Mouse (Mus musculus): ENCODE results near the gene Spint2.
A peak's percentile ranks its signal among the peaks of the same experiment; 100 is the strongest.

Gene Spint2

DNA sequence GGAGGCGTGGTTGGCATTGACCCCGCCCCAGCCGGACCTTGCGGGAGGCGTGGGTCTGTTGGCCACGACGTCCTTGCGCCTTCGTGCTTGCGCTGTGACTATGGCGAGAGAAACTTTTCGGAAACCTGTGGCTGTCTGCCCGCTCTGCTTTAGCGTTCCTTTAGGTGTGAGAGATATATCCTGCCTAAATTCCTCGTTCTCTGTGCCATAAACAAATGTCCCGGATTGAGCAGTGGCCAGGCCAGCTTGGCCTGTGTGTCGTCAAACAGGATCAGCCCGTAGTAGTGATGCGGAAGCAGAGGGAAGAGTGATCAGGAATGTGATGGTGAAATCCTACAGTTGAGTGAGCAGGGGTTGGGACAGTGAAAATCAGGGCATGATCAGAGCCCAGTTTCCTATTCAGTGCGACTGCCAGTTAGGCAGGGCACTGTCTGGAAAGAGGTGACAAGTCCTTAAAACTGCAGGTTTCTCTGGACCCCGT, 402 bp upstream of the Spint2 start:
- DNase-seq (ENCODE audit: inconsistent age in 2 of 2, low spot score in 1 of 2): no peak

DNA sequence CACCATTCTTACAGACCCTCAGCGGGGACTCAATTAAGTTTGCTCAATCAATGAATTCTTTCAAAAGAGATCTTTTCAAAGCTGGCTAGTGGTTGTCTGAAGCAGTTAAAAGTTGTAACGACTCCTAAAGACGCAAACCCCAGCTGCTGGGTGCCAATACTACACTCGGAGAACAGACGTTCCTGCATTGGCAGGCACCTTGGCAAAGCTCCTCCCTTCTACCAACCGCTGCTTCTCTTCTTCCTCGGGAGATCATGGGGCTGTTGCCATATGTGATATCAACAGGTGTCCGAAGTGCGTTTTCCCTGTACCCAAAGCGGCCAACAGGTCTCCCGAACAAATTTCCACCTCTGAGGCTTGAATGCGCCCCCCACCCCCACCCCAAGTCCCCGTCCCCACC, 911 bp downstream of the Spint2 start:
- peak in 1 of 2 experiments; percentile 54 for DNase-seq (ENCODE audit: inconsistent age in 2 of 2, low spot score in 1 of 2)

DNA sequence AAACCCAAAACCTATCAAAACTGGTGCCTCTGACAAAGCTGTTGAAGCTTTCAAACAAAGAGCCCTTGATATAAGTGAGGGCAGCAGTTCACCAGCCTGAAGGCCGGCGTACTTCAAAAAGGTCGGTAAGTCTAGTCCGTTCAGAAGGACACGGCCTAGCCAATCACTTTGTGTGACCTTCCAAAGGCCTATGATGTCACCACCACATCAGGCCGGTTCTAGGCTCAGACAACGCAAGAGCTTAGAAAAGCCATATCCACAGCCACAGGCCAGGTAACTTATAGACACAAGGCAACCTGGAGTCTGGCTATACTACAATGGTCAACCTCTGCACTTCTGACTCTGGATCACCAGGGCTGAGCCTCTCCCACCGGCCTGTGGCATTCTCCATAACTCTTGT, 1.8 kb downstream of the Spint2 start:
- DNase-seq (ENCODE audit: inconsistent age in 2 of 2, low spot score in 1 of 2): peak; percentile 35 to 83

GRCm38 (mm10) chr7:29279261-29279660, 2.5 kb downstream of the Spint2 start:
- DNase-seq (ENCODE audit: inconsistent age in 2 of 2, low spot score in 1 of 2): no peak

DNA sequence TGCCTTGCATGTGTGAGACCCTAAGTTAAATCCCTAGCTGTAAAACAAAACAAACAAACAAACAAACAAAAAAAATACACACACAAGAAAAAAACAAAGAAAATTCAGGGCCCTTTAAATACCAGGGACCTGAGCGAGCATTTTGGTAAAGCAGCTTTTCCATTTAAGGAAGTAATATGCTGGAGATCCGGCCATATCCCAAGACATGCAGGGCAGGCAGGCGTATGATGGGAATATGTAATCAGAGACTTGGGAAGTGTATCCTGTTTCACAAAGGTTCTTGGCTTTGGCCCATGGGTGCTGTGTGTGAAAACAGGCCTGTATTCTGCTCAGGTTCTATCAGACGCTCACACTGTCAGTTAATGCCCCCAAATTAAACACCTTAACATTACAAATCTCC, 4.2 kb downstream of the Spint2 start:
- DNase-seq (ENCODE audit: inconsistent age in 2 of 2, low spot score in 1 of 2): no peak

- DNase-seq (ENCODE audit: inconsistent age in 2 of 2, low spot score in 1 of 2): no peak
Observed at GRCm38 (mm10) chr7:29276715-29277114, 5.0 kb downstream of the Spint2 start.

- no peak for DNase-seq (ENCODE audit: inconsistent age in 2 of 2, low spot score in 1 of 2)
Observed at GRCm38 (mm10) chr7:29271687-29272465, 9.8 kb downstream of the Spint2 start.

GRCm38 (mm10) chr7:29270445-29270844, 11.3 kb downstream of the Spint2 start:
- no peak for DNase-seq (ENCODE audit: inconsistent age in 2 of 2, low spot score in 1 of 2)

DNA sequence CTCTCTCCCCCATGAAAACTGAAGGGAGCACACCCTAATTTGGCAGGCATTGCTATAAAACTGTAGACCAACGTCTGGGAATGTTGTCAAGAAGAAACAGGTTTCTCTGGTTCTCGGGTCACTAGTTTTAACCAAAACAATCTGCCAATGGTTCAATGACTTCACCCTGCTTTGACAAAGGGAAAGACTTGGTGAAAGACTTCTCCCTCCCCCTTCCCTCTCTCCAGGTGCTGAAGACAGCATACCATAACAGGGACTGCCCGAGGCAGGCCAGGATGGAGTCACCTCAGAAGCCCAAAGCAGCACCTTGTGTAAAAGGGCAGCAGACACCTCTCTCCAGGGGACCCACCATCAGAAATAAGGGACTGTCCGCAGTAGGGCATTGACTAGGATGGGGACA, 14.8 kb downstream of the Spint2 start:
- no peak for DNase-seq (ENCODE audit: inconsistent age in 2 of 2, low spot score in 1 of 2)

DNA sequence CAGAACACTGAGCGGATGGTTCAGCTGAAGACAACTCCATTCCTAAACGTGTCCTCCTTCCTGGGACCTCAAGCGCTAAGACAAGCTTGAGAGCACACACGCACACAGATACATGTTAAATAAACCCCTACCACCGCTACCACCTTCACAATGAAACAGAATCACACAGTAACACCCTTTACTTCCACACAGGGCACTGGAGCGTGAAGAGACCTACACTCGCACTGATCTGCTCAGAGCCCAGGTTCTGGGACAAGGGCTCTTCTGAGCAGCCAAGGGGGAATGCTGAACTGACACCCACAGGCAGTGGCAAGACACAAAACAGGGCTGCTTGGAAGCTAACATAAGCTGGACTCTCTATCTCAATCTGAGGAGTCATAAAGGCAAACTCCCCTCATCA, 16.1 kb downstream of the Spint2 start:
- DNase-seq (ENCODE audit: inconsistent age in 2 of 2, low spot score in 1 of 2): no peak

- DNase-seq (ENCODE audit: inconsistent age in 2 of 2, low spot score in 1 of 2): no peak
Observed at GRCm38 (mm10) chr7:29263831-29264230, 17.9 kb downstream of the Spint2 start.

DNA sequence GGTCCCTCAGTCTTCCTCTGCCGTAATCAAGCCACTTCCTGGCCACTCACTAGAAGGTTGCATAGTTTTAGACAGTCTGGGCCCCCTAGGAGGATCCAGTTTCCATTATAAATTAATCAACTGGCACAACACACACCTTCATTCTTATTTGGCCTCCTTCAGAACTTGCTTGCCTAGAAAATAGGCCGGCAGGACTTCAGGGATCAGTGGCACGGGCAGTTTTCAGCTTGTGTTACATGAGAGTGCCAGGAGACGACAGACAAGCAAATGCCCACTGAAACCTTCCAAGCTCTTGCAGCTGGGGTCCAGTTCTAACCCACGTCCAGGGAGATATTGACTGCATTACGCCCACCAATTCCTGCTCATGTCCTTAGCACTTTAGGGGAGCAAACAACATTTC, 19.6 kb downstream of the Spint2 start:
- DNase-seq (ENCODE audit: inconsistent age in 2 of 2, low spot score in 1 of 2): no peak

- DNase-seq (ENCODE audit: inconsistent age in 2 of 2, low spot score in 1 of 2): no peak
Observed at GRCm38 (mm10) chr7:29259781-29260730, 21.7 kb downstream of the Spint2 start.

GRCm38 (mm10) chr7:29257368-29257767, 24.3 kb downstream of the Spint2 start:
- DNase-seq (ENCODE audit: inconsistent age in 2 of 2, low spot score in 1 of 2): no peak

- no peak for DNase-seq (ENCODE audit: inconsistent age in 2 of 2, low spot score in 1 of 2)
Observed at GRCm38 (mm10) chr7:29255875-29256274, 25.8 kb downstream of the Spint2 start.

- no peak for DNase-seq (ENCODE audit: inconsistent age in 2 of 2, low spot score in 1 of 2)
Observed at GRCm38 (mm10) chr7:29253842-29254241, 27.9 kb downstream of the Spint2 start.

GRCm38 (mm10) chr7:29251166-29251565, 30.5 kb downstream of the Spint2 start:
- DNase-seq (ENCODE audit: inconsistent age in 2 of 2, low spot score in 1 of 2): no peak

GRCm38 (mm10) chr7:29248261-29248841, 33.4 kb downstream of the Spint2 start, which contains the start of gene 2200002D01Rik:
TSS of gene 2200002D01Rik (minus strand) at chr7:29248466.
- DNase-seq (ENCODE audit: inconsistent age in 2 of 2, low spot score in 1 of 2): peak; percentile 52 to 85

DNA sequence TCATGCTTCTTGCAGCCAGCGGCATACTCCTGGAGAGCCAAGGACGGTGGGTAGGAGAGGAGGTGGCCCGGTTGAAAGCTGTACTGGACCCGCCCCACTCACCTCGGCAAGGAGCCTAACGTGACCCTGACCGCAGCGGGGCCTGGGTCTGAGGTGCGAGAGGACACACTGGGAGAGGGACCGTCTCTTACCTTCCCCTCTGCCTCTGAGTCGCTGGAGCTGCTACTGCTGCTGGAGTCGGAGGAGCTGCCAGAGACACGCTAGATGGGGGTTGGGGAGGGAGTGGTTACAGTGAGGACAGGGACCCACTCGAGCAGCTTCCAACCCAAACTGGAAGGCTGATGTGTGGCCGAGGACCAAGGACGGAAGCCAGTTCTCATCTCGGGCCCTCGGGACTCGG, 34.0 kb downstream of the Spint2 start:
- DNase-seq (ENCODE audit: inconsistent age in 2 of 2, low spot score in 1 of 2): peak in 1 of 2 experiments; percentile 37

DNA sequence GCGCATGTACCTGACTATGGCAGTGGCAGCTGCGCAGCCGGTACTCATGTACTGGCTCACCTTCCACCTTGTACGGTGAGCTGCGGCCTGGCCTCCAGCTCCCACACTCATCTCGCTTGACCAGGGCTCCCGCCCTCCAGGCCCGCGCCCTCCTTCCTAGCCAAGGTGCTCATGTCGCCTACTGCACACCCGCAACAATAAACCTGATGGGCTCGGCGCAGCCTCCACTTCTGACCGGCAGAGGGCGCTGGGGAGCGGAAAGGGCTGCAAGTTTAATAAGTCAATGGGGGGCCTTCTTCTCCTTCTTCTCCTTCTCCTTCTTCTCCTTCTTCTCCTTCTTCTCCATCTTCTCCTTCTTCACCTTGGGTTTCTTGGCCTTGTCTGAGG, 34.4 kb downstream of the Spint2 start:
- peak; percentile 75 to 94 for DNase-seq (ENCODE audit: inconsistent age in 2 of 2, low spot score in 1 of 2)

- no peak for DNase-seq (ENCODE audit: inconsistent age in 2 of 2, low spot score in 1 of 2)
Observed at GRCm38 (mm10) chr7:29246619-29247313, 34.9 kb downstream of the Spint2 start.
